Comparison of ENCODE assay signal across 9 mouse cellular contexts in the genomic region with DNA sequence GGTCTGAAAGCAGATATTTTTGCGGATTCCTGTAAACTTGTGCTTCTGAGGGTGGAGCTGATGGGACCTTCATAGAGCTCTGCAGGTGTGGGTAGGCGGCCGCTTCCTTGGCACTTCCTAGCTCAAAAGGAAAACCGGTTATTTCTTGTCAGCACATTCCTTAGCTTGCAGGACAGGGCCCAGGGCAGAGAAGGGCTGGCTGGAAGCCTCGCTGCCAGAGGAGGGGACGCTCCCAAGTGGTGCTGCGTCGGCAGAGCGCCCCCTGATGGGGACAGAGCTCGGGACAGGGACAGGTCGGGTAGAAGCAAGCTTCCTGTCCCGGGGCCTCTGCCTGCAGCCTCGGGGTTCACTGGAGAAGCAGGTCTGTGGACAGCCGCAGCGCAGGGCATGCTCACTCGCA. TPM values are rescaled to one million over a fixed set of nuclear protein-coding genes. Genes with fewer than 3 reads are reported as not detected.
A peak's percentile ranks its signal among the peaks of the same experiment; 100 is the strongest.
DNase-seq lines count a peak whose midpoint lies in the region; ATAC-seq and TF ChIP-seq lines count a peak whose summit lies in the region.
"Had no signal": no experiment of that assay in that cellular context is flagged by ENCODE, and none has a peak within 500 bp of the region (broad histone marks: within the 10 kb centered on the region; RNA-seq: fewer than 3 reads in every experiment).

No protein-coding gene starts in this region.

- no peak overlapping the region for H3K4me2 ChIP-seq in liver, postnatal 0 days (ENCODE audit: low read depth, low read length)
- H3K4me2 ChIP-seq: hindbrain, embryonic 15.5 days had no signal

- no peak for TF ChIP-seq EP300 in liver, postnatal 0 days (IDR thresholded peaks at IDR 0.05; ENCODE audit: low read depth)

- H3K27me3 ChIP-seq in liver, postnatal 0 days (ENCODE audit: insufficient read depth, low read length) = no peaks in the 10 kb centered on the region
- no peaks in the 10 kb centered on the region for H3K27me3 ChIP-seq in splenic B cell, adult 2 months (ENCODE audit: control insufficient read depth, insufficient read depth, low read length, poor library complexity, severe bottlenecking)
- H3K27me3 ChIP-seq: hindbrain, embryonic 15.5 days had no signal

- H3K9me3 ChIP-seq in liver, postnatal 0 days (ENCODE audit: low read length) = no peaks in the 10 kb centered on the region
- H3K9me3 ChIP-seq: hindbrain, embryonic 15.5 days had no signal

- DNase-seq in gastrocnemius, postnatal 14 days = peak; percentile 34
- DNase-seq in gastrocnemius, postnatal 25 days = no peak
- peak; percentile 85 for DNase-seq in ES-CJ7 (ENCODE audit: low read depth, low spot score)
- peak; percentile 58 for DNase-seq in embryo, embryonic 11 days
- DNase-seq in hindlimb bud, embryonic 11.5 days (ENCODE audit: extremely low spot score, low read depth, low spot score) = peak; percentile 1
- DNase-seq in liver, postnatal 0 days = peak; percentile 21
- peak; percentile 5 for DNase-seq in splenic B cell, adult 2 months (ENCODE audit: low read depth, low spot score)
- no peak for DNase-seq in frontal cortex, postnatal 25 days (ENCODE audit: low spot score in 2 of 2)

- peak; percentile 32; the same call in 1 of the 2 replicates for TF ChIP-seq CTCF in liver, postnatal 0 days (IDR thresholded peaks at IDR 0.05; ENCODE audit: low read depth)

- peaks cover 9% of the 10 kb centered on the region; the same call in 1 of the 2 replicates for H3K36me3 ChIP-seq in liver, postnatal 0 days (replicated peaks; ENCODE audit: insufficient read depth, low read length)
- H3K36me3 ChIP-seq in splenic B cell, adult 2 months (ENCODE audit: control insufficient read depth, insufficient read depth, low read length, poor library complexity, severe bottlenecking) = 0 out of 2 replicates have a peak, but pooled peaks cover 1% of the 10 kb centered on the region

- H3K4me3 ChIP-seq in liver, postnatal 0 days (ENCODE audit: low read depth, low read length) = no peak overlapping the region
- H3K4me3 ChIP-seq: hindbrain, embryonic 15.5 days had no signal

- H3K4me1 ChIP-seq in liver, postnatal 0 days (ENCODE audit: insufficient read depth) = no peaks in the 10 kb centered on the region

- ATAC-seq in liver, postnatal 0 days = no peak

- intact Hi-C loops in gastrocnemius, postnatal 14 days (cut with DNase I; ENCODE audit: low total_unique reads) = no loop called here

- WGBS in liver, postnatal 0 days (ENCODE audit: insufficient replicate concordance) = 49% methylated on average over 15 of the region's 16 CpGs

- no peak overlapping the region for H3K9ac ChIP-seq in liver, postnatal 0 days (replicated peaks)
- H3K9ac ChIP-seq: hindbrain, embryonic 15.5 days had no signal

- no peak overlapping the region for H3K27ac ChIP-seq in liver, postnatal 0 days (ENCODE audit: low read depth)

RNA-seq across cellular contexts. Expression of gene Gm35549, which starts 6.2 kb away (rescaled TPM):
- total RNA-seq in gastrocnemius, postnatal 14 days (2021) = not detected
- total RNA-seq in gastrocnemius, postnatal 25 days (2021) = not detected
- polyA plus RNA-seq in liver, postnatal 0 days (2015; fragmentation: Nextera tagmentation; extraction: Ambion mirVana) = not detected in 2 replicates

RNA-seq across cellular contexts. Expression of gene Zfp445, which starts 28.1 kb away (rescaled TPM):
- 10 to 100 TPM; 29.7 to 36.0 TPM for total RNA-seq in gastrocnemius, postnatal 14 days (2021)
- total RNA-seq in gastrocnemius, postnatal 25 days (2021) = 10 to 100 TPM; 31.3 to 34.4 TPM
- polyA plus RNA-seq in liver, postnatal 0 days (2015; fragmentation: Nextera tagmentation; extraction: Ambion mirVana) = 8.5 and 9.4 TPM in 2 replicates

RNA-seq across cellular contexts. Expression of gene Tcaim, which starts 32.3 kb away (rescaled TPM):
- 10 to 100 TPM; 31.1 to 32.9 TPM for total RNA-seq in gastrocnemius, postnatal 14 days (2021)
- 10 to 100 TPM; 27.6 to 29.4 TPM for total RNA-seq in gastrocnemius, postnatal 25 days (2021)
- 3.7 and 4.4 TPM in 2 replicates for polyA plus RNA-seq in liver, postnatal 0 days (2015; fragmentation: Nextera tagmentation; extraction: Ambion mirVana)

RNA-seq across cellular contexts. Expression of gene Zkscan7, which starts 47.8 kb away (rescaled TPM):
- total RNA-seq in gastrocnemius, postnatal 14 days (2021) = 1 to 10 TPM; 3.6 TPM
- total RNA-seq in gastrocnemius, postnatal 25 days (2021) = 1 to 10 TPM; 4.2 to 4.4 TPM
- 1.2 and 1.5 TPM in 2 replicates for polyA plus RNA-seq in liver, postnatal 0 days (2015; fragmentation: Nextera tagmentation; extraction: Ambion mirVana)

Comparison
In these comparisons a context has a peak if more than half of its experiments do, and no peak if none do; other contexts are left out.
1. DNase-seq: peak in gastrocnemius, postnatal 14 days (single experiment), ES-CJ7 (single experiment), embryo, embryonic 11 days (single experiment), hindlimb bud, embryonic 11.5 days (single experiment), liver, postnatal 0 days (single experiment) and splenic B cell, adult 2 months (single experiment); none in gastrocnemius, postnatal 25 days (single experiment) and frontal cortex, postnatal 25 days (0 of 2).